Mouse (Mus musculus) large intestine, adult 2 months (tissue): ENCODE measurements around the gene Zkscan14. TPM values are rescaled to one million over a fixed set of nuclear protein-coding genes. Genes with fewer than 3 reads are reported as not detected.

Source experiments
- polyA plus RNA-seq: library from polyadenylated mRNA; depleted of rRNA; stranded (reverse); fragments of >200 nt; gene quantifications from 2 replicates; pipeline ENCODE4 v1.2.3, GENCODE M21; 2012; rRNA removed

The Zkscan14 gene
- polyA plus RNA-seq, 1 experiment: 4.7 TPM

Other genes with a start within 250 kb of the Zkscan14 start
- 11.6 and 15.9 TPM in 2 replicates for gene Smurf1, start 236.0 kb downstream of the Zkscan14 start, polyA plus RNA-seq
- not detected in 2 replicates for gene Gm4871, start 169.1 kb downstream of the Zkscan14 start, polyA plus RNA-seq
- gene 1700018F24Rik, start 158.9 kb downstream of the Zkscan14 start, polyA plus RNA-seq: not detected in 2 replicates
- 146 and 160 TPM in 2 replicates for gene Arpc1a, start 118.0 kb downstream of the Zkscan14 start, polyA plus RNA-seq
- not detected in 2 replicates for gene Kpna7, start 117.8 kb downstream of the Zkscan14 start, polyA plus RNA-seq
- 768 and 891 TPM in 2 replicates for gene Arpc1b, start 87.7 kb downstream of the Zkscan14 start, polyA plus RNA-seq
- gene Pdap1, start 61.6 kb downstream of the Zkscan14 start, polyA plus RNA-seq: 25.6 and 26.0 TPM in 2 replicates
- 70.3 and 82.2 TPM in 2 replicates for gene Bud31, start 61.5 kb downstream of the Zkscan14 start, polyA plus RNA-seq
- 10.3 and 15.8 TPM in 2 replicates for gene Ptcd1, start 34.8 kb downstream of the Zkscan14 start, polyA plus RNA-seq
- gene Cpsf4, start 34.7 kb downstream of the Zkscan14 start, polyA plus RNA-seq: 34.0 and 34.6 TPM in 2 replicates
- gene Atp5j2, start 9.8 kb downstream of the Zkscan14 start, polyA plus RNA-seq: 335 and 350 TPM in 2 replicates
- 3.8 and 4.9 TPM in 2 replicates for gene Zkscan5, start 2.7 kb upstream of the Zkscan14 start, polyA plus RNA-seq
- gene Zfp655, start 29.8 kb upstream of the Zkscan14 start, polyA plus RNA-seq: 14.2 and 16.0 TPM in 2 replicates
- gene Zscan25, start 78.6 kb upstream of the Zkscan14 start, polyA plus RNA-seq: 8.2 and 15.0 TPM in 2 replicates
- gene Cyp3a57, start 143.4 kb upstream of the Zkscan14 start, polyA plus RNA-seq: not detected in 2 replicates